In the genomic region with DNA sequence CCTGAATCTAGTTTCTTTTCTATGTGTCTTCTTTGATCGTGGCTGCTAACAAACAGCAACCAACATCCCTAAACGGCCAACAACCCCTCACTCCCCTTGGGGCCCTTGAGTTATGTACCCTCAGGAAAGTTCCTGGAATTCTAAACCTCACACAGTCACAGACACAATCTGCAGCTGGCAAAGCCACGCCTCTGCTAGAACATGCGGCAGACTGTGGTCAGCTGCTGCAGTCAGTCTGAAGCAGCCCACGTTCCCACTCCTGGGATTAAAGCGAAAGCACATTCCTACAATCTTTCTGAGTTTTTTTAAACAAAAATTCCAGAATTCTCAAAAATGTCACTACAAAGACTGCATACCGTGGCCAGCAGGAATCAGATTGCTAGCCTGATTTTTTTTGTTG, we compare ENCODE assay signal across 17 mouse cellular contexts. TPM values are rescaled to one million over a fixed set of nuclear protein-coding genes. Genes with fewer than 3 reads are reported as not detected.
A peak's percentile ranks its signal among the peaks of the same experiment; 100 is the strongest.
DNase-seq lines count a peak whose midpoint lies in the region; ATAC-seq lines count a peak whose summit lies in the region.
"Had no signal": no experiment of that assay in that cellular context is flagged by ENCODE, and none has a peak within 500 bp of the region (broad histone marks: within the 10 kb centered on the region; RNA-seq: fewer than 3 reads in every experiment).

No protein-coding gene starts in this region.

- H3K4me2 ChIP-seq in embryonic facial prominence, embryonic 13.5 days = no peak overlapping the region
- H3K4me2 ChIP-seq in limb, embryonic 15.5 days = no peak overlapping the region
- H3K4me2 ChIP-seq: heart, embryonic 13.5 days; hindbrain, embryonic 15.5 days had no signal

- peak; percentile 94 for DNase-seq in heart, adult 11 months
- no peak for DNase-seq in heart, adult 8-10 months (ENCODE audit: low spot score)
- DNase-seq in kidney, postnatal 4 days = peak; percentile 37 to 54
- DNase-seq in kidney, adult 11 months = no peak
- DNase-seq in ovary, postnatal 14 days (ENCODE audit: low spot score) = no peak
- DNase-seq in layer of hippocampus, adult 18-20 months (ENCODE audit: low spot score in 2 of 2) = no peak
- DNase-seq: adrenal gland, postnatal 25 days; forebrain, postnatal 0 days; layer of hippocampus, postnatal 36 days; left cerebral cortex, postnatal 4 days; liver, postnatal 0 days; thymus, adult 2 months had no signal

- H3K27me3 ChIP-seq in embryonic facial prominence, embryonic 13.5 days = no peaks in the 10 kb centered on the region
- H3K27me3 ChIP-seq in limb, embryonic 15.5 days = no peaks in the 10 kb centered on the region
- H3K27me3 ChIP-seq: heart, embryonic 13.5 days; hindbrain, embryonic 15.5 days had no signal

- H3K9me3 ChIP-seq in embryonic facial prominence, embryonic 13.5 days = no peaks in the 10 kb centered on the region
- H3K9me3 ChIP-seq in limb, embryonic 15.5 days = no peaks in the 10 kb centered on the region
- H3K9me3 ChIP-seq: heart, embryonic 13.5 days; hindbrain, embryonic 15.5 days had no signal

- H3K9ac ChIP-seq in embryonic facial prominence, embryonic 13.5 days = 0 out of 2 replicates have a peak overlapping the region, but pooled peaks have one; percentile 21
- H3K9ac ChIP-seq in limb, embryonic 15.5 days = no peak overlapping the region
- H3K9ac ChIP-seq: forebrain, postnatal 0 days; heart, embryonic 13.5 days; hindbrain, embryonic 15.5 days; liver, postnatal 0 days had no signal

- no peak overlapping the region for H3K4me3 ChIP-seq in embryonic facial prominence, embryonic 13.5 days
- H3K4me3 ChIP-seq in limb, embryonic 15.5 days = no peak overlapping the region
- H3K4me3 ChIP-seq: erythroblast, embryonic 14.5 days; heart, embryonic 13.5 days; hindbrain, embryonic 15.5 days had no signal

- 51% methylated on average over 7 of the region's 7 CpGs for WGBS in embryonic facial prominence, embryonic 13.5 days
- 78% methylated on average over 7 of the region's 7 CpGs for WGBS in limb, embryonic 15.5 days

- no peaks in the 10 kb centered on the region for H3K4me1 ChIP-seq in embryonic facial prominence, embryonic 13.5 days
- H3K4me1 ChIP-seq in limb, embryonic 15.5 days = 0 out of 2 replicates have a peak, but pooled peaks cover 2% of the 10 kb centered on the region
- H3K4me1 ChIP-seq: heart, embryonic 13.5 days had no signal

- 0 out of 2 replicates have a peak overlapping the region, but pooled peaks have one; percentile 55 for H3K27ac ChIP-seq in embryonic facial prominence, embryonic 13.5 days
- H3K27ac ChIP-seq in limb, embryonic 15.5 days = 0 out of 2 replicates have a peak overlapping the region, but pooled peaks have one; percentile 38
- H3K27ac ChIP-seq: heart, embryonic 13.5 days; hindbrain, embryonic 15.5 days had no signal

- no peak for ATAC-seq in embryonic facial prominence, embryonic 13.5 days (ENCODE audit: insufficient number of reproducible peaks, insufficient read depth, low FRiP score, low TSS enrichment, low read depth)
- peak; percentile 73; the same call in 1 of the 2 replicates for ATAC-seq in limb, embryonic 15.5 days (ENCODE audit: insufficient number of reproducible peaks, low FRiP score, low TSS enrichment, low read depth)
- ATAC-seq: forebrain, postnatal 0 days; liver, postnatal 0 days had no signal

- H3K36me3 ChIP-seq in embryonic facial prominence, embryonic 13.5 days = peaks cover 75% of the 10 kb centered on the region
- H3K36me3 ChIP-seq in limb, embryonic 15.5 days = peaks cover 70% of the 10 kb centered on the region

RNA-seq across cellular contexts. Expression of a gene that starts 7.0 kb away (rescaled TPM):
- 100 to 1,000 TPM; 108 to 144 (median 125) TPM for total RNA-seq in heart, adult 8-10 months (2022)
- polyA plus RNA-seq in embryonic facial prominence, embryonic 13.5 days (2015; fragmentation: Nextera tagmentation; extraction: Ambion mirVana) = 133 and 152 TPM in 2 replicates
- 118 and 137 TPM in 2 replicates for polyA plus RNA-seq in limb, embryonic 15.5 days (2015; fragmentation: Nextera tagmentation; extraction: Ambion mirVana)
- 10 to 100 TPM; 84.4 to 84.5 TPM for total RNA-seq in layer of hippocampus, adult 18-20 months (2021)

RNA-seq across cellular contexts. Expression of a gene that starts 14.3 kb away (rescaled TPM):
- 100 to 1,000 TPM; 120 to 132 (median 125) TPM for total RNA-seq in heart, adult 8-10 months (2022)
- 150 and 153 TPM in 2 replicates for polyA plus RNA-seq in embryonic facial prominence, embryonic 13.5 days (2015; fragmentation: Nextera tagmentation; extraction: Ambion mirVana)
- 134 and 143 TPM in 2 replicates for polyA plus RNA-seq in limb, embryonic 15.5 days (2015; fragmentation: Nextera tagmentation; extraction: Ambion mirVana)
- 100 to 1,000 TPM; 111 to 115 TPM for total RNA-seq in layer of hippocampus, adult 18-20 months (2021)

RNA-seq across cellular contexts. Expression of a gene that starts 50.9 kb away (rescaled TPM):
- 10 to 100 TPM; 42.1 to 47.9 (median 44.0) TPM for total RNA-seq in heart, adult 8-10 months (2022)
- 103 and 106 TPM in 2 replicates for polyA plus RNA-seq in embryonic facial prominence, embryonic 13.5 days (2015; fragmentation: Nextera tagmentation; extraction: Ambion mirVana)
- polyA plus RNA-seq in limb, embryonic 15.5 days (2015; fragmentation: Nextera tagmentation; extraction: Ambion mirVana) = 107 and 119 TPM in 2 replicates
- 10 to 100 TPM; 54.5 to 55.3 TPM for total RNA-seq in layer of hippocampus, adult 18-20 months (2021)

RNA-seq across cellular contexts. Expression of a gene that starts 51.2 kb away (rescaled TPM):
- 100 to 1,000 TPM; 103 to 115 (median 113) TPM for total RNA-seq in heart, adult 8-10 months (2022)
- 216 and 239 TPM in 2 replicates for polyA plus RNA-seq in embryonic facial prominence, embryonic 13.5 days (2015; fragmentation: Nextera tagmentation; extraction: Ambion mirVana)
- 271 and 272 TPM in 2 replicates for polyA plus RNA-seq in limb, embryonic 15.5 days (2015; fragmentation: Nextera tagmentation; extraction: Ambion mirVana)
- 100 to 1,000 TPM; 141 to 146 TPM for total RNA-seq in layer of hippocampus, adult 18-20 months (2021)

Comparison
In these comparisons a context has a peak if more than half of its experiments do, and no peak if none do; other contexts are left out.
1. DNase-seq: peak in heart, adult 11 months (single experiment) and kidney, postnatal 4 days (2 of 2); none in heart, adult 8-10 months (single experiment), kidney, adult 11 months (single experiment), ovary, postnatal 14 days (single experiment) and layer of hippocampus, adult 18-20 months (0 of 2).